Mouse (Mus musculus) CH12.LX (cell line): ENCODE results near the gene Btbd9. TPM values are rescaled to one million over a fixed set of nuclear protein-coding genes. Genes with fewer than 3 reads are reported as not detected.

Source experiments
- DNase-seq: peaks from one replicate; pipeline ENCODE4 v3.0.0-alpha.2; 2013; ENCODE audit errors: extremely low read depth
- H3K27ac ChIP-seq: 2 replicates; pipeline ENCODE4 v1.5.1; 2012; ENCODE audit warnings: low read depth, mild to moderate bottlenecking, control low read depth, moderate library complexity; ENCODE audit not compliant: insufficient read depth
- H3K27me3 ChIP-seq: replicated peaks from 2 replicates; pipeline ENCODE3; 2012; ENCODE audit warnings: inconsistent platforms
- H3K36me3 ChIP-seq, 2 experiments: replicated peaks in 1 of 2; 2 replicates each; pipeline versions ENCODE3 to v1.6.1; 2012; ENCODE audit warnings: inconsistent platforms in 1 of 2, low read length in 1 of 2, mild to moderate bottlenecking in 1 of 2, mixed read lengths in 1 of 2, moderate library complexity in 1 of 2; ENCODE audit not compliant: control insufficient read depth in 1 of 2, insufficient read depth in 1 of 2
- H3K4me1 ChIP-seq, 2 experiments: 2 replicates each; pipeline ENCODE4 v1.6.1; 2012; ENCODE audit warnings: inconsistent platforms in 1 of 2, moderate library complexity in 1 of 2; ENCODE audit not compliant: insufficient read depth in 2 of 2, control insufficient read depth in 1 of 2
- H3K4me2 ChIP-seq: 2 replicates; pipeline ENCODE4 v1.6.1; 2012; ENCODE audit warnings: low read depth, mild to moderate bottlenecking, control low read depth; ENCODE audit not compliant: poor library complexity, insufficient read depth, severe bottlenecking
- H3K4me3 ChIP-seq, 3 experiments: fragments of 150-350 bp in 1 of 3; sonication (generic) in 1 of 3; replicated peaks in 1 of 3; 2 replicates each; pipeline versions ENCODE3 to v1.5.1; 2011 to 2012; ENCODE audit warnings: low read depth in 2 of 3, low read length in 2 of 3, mild to moderate bottlenecking in 2 of 3, moderate library complexity in 2 of 3, control low read depth in 1 of 3, improper control_type of control experiment in 1 of 3, inconsistent platforms in 1 of 3, mixed read lengths in 1 of 3; ENCODE audit not compliant: poor library complexity in 1 of 3
- H3K79me2 ChIP-seq: replicated peaks from 2 replicates; pipeline ENCODE4 v1.6.1; 2012; ENCODE audit warnings: mild to moderate bottlenecking, moderate library complexity; ENCODE audit not compliant: control insufficient read depth, poor library complexity, insufficient read depth, severe bottlenecking; ENCODE audit errors: extremely low read depth
- H3K9ac ChIP-seq: 2 replicates; pipeline ENCODE4 v1.6.1; 2012; ENCODE audit warnings: low read depth, mild to moderate bottlenecking, control low read depth, moderate library complexity; ENCODE audit not compliant: insufficient read depth
- H3K9me3 ChIP-seq: replicated peaks from 2 replicates; pipeline ENCODE3; 2012; ENCODE audit warnings: low read length, inconsistent platforms, mixed read lengths
- CHD1 ChIP-seq: IDR thresholded peaks from 2 replicates; pipeline ENCODE4 v1.6.1; 2012; ENCODE audit warnings: low read depth, low read length, improper control_type of control experiment, inconsistent platforms
- CTCF ChIP-seq, 2 experiments: IDR thresholded peaks in 1 of 2; conservative IDR thresholded peaks in 1 of 2; 2 replicates each; pipeline ENCODE4 v1.5.1; 2011 to 2012; ENCODE audit warnings: low read depth in 2 of 2, low read length in 2 of 2, improper control_type of control experiment in 1 of 2, inconsistent platforms in 1 of 2, mild to moderate bottlenecking in 1 of 2, moderate library complexity in 1 of 2
- E2F4 ChIP-seq: IDR thresholded peaks from 2 replicates; pipeline ENCODE4 v1.6.1; 2011; ENCODE audit warnings: low read depth, low read length, improper control_type of control experiment; ENCODE audit not compliant: insufficient replicate concordance
- ELF1 ChIP-seq: IDR thresholded peaks from 2 replicates; pipeline ENCODE4 v1.6.1; 2014; ENCODE audit warnings: low read depth, mild to moderate bottlenecking, inconsistent platforms, low read length, improper control_type of control experiment
- EP300 ChIP-seq: IDR thresholded peaks from 2 replicates; pipeline ENCODE4 v1.6.1; 2011; ENCODE audit warnings: low read length, improper control_type of control experiment
- ETS1 ChIP-seq: conservative IDR thresholded peaks from 2 replicates; pipeline ENCODE4 v1.6.1; 2012; ENCODE audit warnings: low read depth, mild to moderate bottlenecking, inconsistent platforms, low read length, improper control_type of control experiment, moderate library complexity
- GABPA ChIP-seq: IDR thresholded peaks from 2 replicates; pipeline ENCODE4 v1.6.1; 2012; ENCODE audit warnings: low read depth, low read length, improper control_type of control experiment, inconsistent platforms; ENCODE audit not compliant: insufficient replicate concordance
- JUND ChIP-seq: conservative IDR thresholded peaks from 2 replicates; pipeline ENCODE4 v1.6.1; 2011; ENCODE audit warnings: low read depth, low read length, improper control_type of control experiment
- KAT2A ChIP-seq: IDR thresholded peaks from 2 replicates; pipeline ENCODE4 v1.6.1; 2012; ENCODE audit warnings: low read length, improper control_type of control experiment, inconsistent platforms; ENCODE audit not compliant: insufficient replicate concordance
- MAFK ChIP-seq: IDR thresholded peaks from 2 replicates; pipeline ENCODE4 v1.6.1; 2011; ENCODE audit warnings: low read length, improper control_type of control experiment; ENCODE audit not compliant: insufficient replicate concordance
- MAX ChIP-seq: IDR thresholded peaks from 2 replicates; pipeline ENCODE4 v1.6.1; 2011; ENCODE audit warnings: low read length, improper control_type of control experiment
- MAZ ChIP-seq: IDR thresholded peaks from 2 replicates; pipeline ENCODE4 v1.6.1; 2012; ENCODE audit warnings: low read depth, mild to moderate bottlenecking, inconsistent platforms, low read length, improper control_type of control experiment, moderate library complexity
- MXI1 ChIP-seq: IDR thresholded peaks from 2 replicates; pipeline ENCODE4 v1.6.1; 2011; ENCODE audit warnings: mild to moderate bottlenecking, low read depth, low read length, improper control_type of control experiment
- NELFE ChIP-seq: IDR thresholded peaks from 2 replicates; pipeline ENCODE4 v1.6.1; 2011; ENCODE audit warnings: low read depth, low read length, improper control_type of control experiment
- NRF1 ChIP-seq: IDR thresholded peaks from 2 replicates; pipeline ENCODE4 v1.6.1; 2014; ENCODE audit warnings: low read depth, mild to moderate bottlenecking, inconsistent platforms, low read length, improper control_type of control experiment, moderate library complexity
- PAX5 ChIP-seq: IDR thresholded peaks from 2 replicates; pipeline ENCODE4 v1.6.1; 2012; ENCODE audit warnings: low read length, inconsistent platforms, mixed read lengths
- POLR2A ChIP-seq: IDR thresholded peaks from 2 replicates; pipeline ENCODE4 v1.6.1; 2011; ENCODE audit warnings: low read depth, mild to moderate bottlenecking, improper control_type of control experiment, low read length
- POLR2AphosphoS2 ChIP-seq: IDR thresholded peaks from 2 replicates; pipeline ENCODE4 v1.6.1; 2011; ENCODE audit warnings: low read depth, low read length, improper control_type of control experiment
- RAD21 ChIP-seq: IDR thresholded peaks from 2 replicates; pipeline ENCODE4 v1.6.1; 2011; ENCODE audit warnings: low read depth, mild to moderate bottlenecking, low read length, improper control_type of control experiment, moderate library complexity
- RCOR1 ChIP-seq: conservative IDR thresholded peaks from 2 replicates; pipeline ENCODE4 v1.6.1; 2012; ENCODE audit warnings: low read depth, mild to moderate bottlenecking, inconsistent platforms, low read length, improper control_type of control experiment
- SIN3A ChIP-seq: IDR thresholded peaks from 2 replicates; pipeline ENCODE4 v1.6.1; 2012; ENCODE audit warnings: low read length, improper control_type of control experiment, inconsistent platforms
- TBP ChIP-seq: conservative IDR thresholded peaks from 2 replicates; pipeline ENCODE4 v1.6.1; 2011; ENCODE audit warnings: low read depth, low read length, improper control_type of control experiment
- UBTF ChIP-seq: IDR thresholded peaks from 2 replicates; pipeline ENCODE4 v1.6.1; 2012; ENCODE audit warnings: low read depth, mild to moderate bottlenecking, inconsistent platforms, low read length, improper control_type of control experiment, moderate library complexity
- USF1 ChIP-seq: IDR thresholded peaks from 2 replicates; pipeline ENCODE4 v1.6.1; 2014; ENCODE audit warnings: low read depth, mild to moderate bottlenecking, inconsistent platforms, low read length, improper control_type of control experiment
- USF2 ChIP-seq: conservative IDR thresholded peaks from 2 replicates; pipeline ENCODE4 v1.6.1; 2011; ENCODE audit warnings: low read depth, low read length, improper control_type of control experiment
- ZKSCAN1 ChIP-seq: IDR thresholded peaks from 2 replicates; pipeline ENCODE4 v1.6.1; 2012; ENCODE audit warnings: low read depth, inconsistent platforms, low read length, improper control_type of control experiment, borderline replicate concordance
- ZNF384 ChIP-seq: IDR thresholded peaks from 2 replicates; pipeline ENCODE4 v1.6.1; 2012; ENCODE audit warnings: low read depth, low read length, improper control_type of control experiment, inconsistent platforms
- dilution Hi-C: fragments of 300-500 bp; cut with MboI; formaldehyde crosslinking; loops from 2 replicates; pipeline ENCODE4 v1.14.3; 2020; ENCODE audit warnings: low sequenced_read_pairs; ENCODE audit not compliant: extremely low pct_unique_long_range_greater_than_20kb, extremely low pct_ligation_motif_present
- in situ Hi-C: fragments of 300-500 bp; cut with MboI; formaldehyde crosslinking; loops from 3 replicates; pipeline ENCODE4 v1.14.3; 2019; ENCODE audit warnings: low sequenced_read_pairs, low pct_ligation_motif_present, low pct_unique_long_range_greater_than_20kb, mixed read lengths
- polyA plus RNA-seq: library from polyadenylated mRNA; unstranded; fragments of >175 nt; gene quantifications from 2 replicates; pipeline ENCODE4 v1.2.1, GENCODE M21; 2012; ENCODE audit warnings: low read depth; ENCODE audit not compliant: insufficient read length
- total RNA-seq, 2 experiments: library from RNA; depleted of rRNA; stranded (reverse); fragments of 300-350 nt in 1 of 2; fragments of >200 nt in 1 of 2; gene quantifications; 2 replicates each; pipeline ENCODE4 v1.2.3; 2012 to 2014

The Btbd9 gene
- total and polyA plus RNA-seq, 3 experiments = 19.3 to 25.4 (median 20.0) TPM

GRCm38 (mm10) chr17:30194091-30194490, 382.2 kb downstream of the Btbd9 start:
- Histone ChIP-seq H3K27ac (no peak overlapping the region), H3K79me2 (no peaks in the 10 kb centered on the region), H3K27me3 (no peaks in the 10 kb centered on the region), H3K4me2 (no peak overlapping the region), H3K4me1 (peaks cover 8 to 20% of the 10 kb centered on the region in 2 experiments), H3K36me3 (peaks cover 19 to 80% of the 10 kb centered on the region in 2 experiments), H3K9ac (no peak overlapping the region), H3K9me3 (no peaks in the 10 kb centered on the region), H3K4me3 (no peak overlapping the region)
- TF ChIP-seq MAFK = no peak
- TF ChIP-seq JUND = no peak
- no peak for TF ChIP-seq CTCF (conservative IDR thresholded peaks at IDR 0.05 in 1 of 2, IDR thresholded peaks at IDR 0.05 in 1 of 2; ENCODE audit: low read depth in 2 of 2, low read length in 2 of 2)
- TF ChIP-seq MAZ = no peak
- no peak for TF ChIP-seq GABPA
- TF ChIP-seq POLR2AphosphoS2 = no peak
- TF ChIP-seq USF2 = no peak
- TF ChIP-seq USF1 = no peak
- TF ChIP-seq PAX5 = no peak
- no peak for TF ChIP-seq ZKSCAN1
- TF ChIP-seq MXI1 = no peak
- TF ChIP-seq POLR2A = no peak
- TF ChIP-seq TBP = no peak
- TF ChIP-seq MAX = no peak
- dilution Hi-C loops (no loop called here), in situ Hi-C loops (no loop called here)
- no peak for DNase-seq

- Histone ChIP-seq H3K9ac (no peak overlapping the region), H3K79me2 (no peaks in the 10 kb centered on the region), H3K36me3 (peaks cover 18 to 76% of the 10 kb centered on the region in 2 experiments), H3K4me3 (no peak overlapping the region), H3K4me1 (peaks cover 8 to 23% of the 10 kb centered on the region in 2 experiments), H3K27me3 (no peaks in the 10 kb centered on the region), H3K9me3 (no peaks in the 10 kb centered on the region), H3K4me2 (no peak overlapping the region), H3K27ac (no peak overlapping the region)
- DNase-seq = no peak
- in situ Hi-C loops = no loop called here
- no peak for TF ChIP-seq TBP
- TF ChIP-seq ZNF384 = no peak
- TF ChIP-seq GABPA = no peak
- TF ChIP-seq MAX = no peak
- no peak for TF ChIP-seq ELF1
- no peak for TF ChIP-seq NELFE
- TF ChIP-seq MAZ = no peak
- TF ChIP-seq PAX5 = no peak
- TF ChIP-seq E2F4 = no peak
- no peak for TF ChIP-seq RAD21
- TF ChIP-seq RCOR1 = no peak
- TF ChIP-seq KAT2A = no peak
- no peak for TF ChIP-seq SIN3A
- TF ChIP-seq NRF1 = no peak
- TF ChIP-seq ETS1 = no peak
- TF ChIP-seq CHD1 = no peak
- no peak for TF ChIP-seq UBTF
- TF ChIP-seq MXI1 = no peak
- TF ChIP-seq EP300 = no peak
- dilution Hi-C loops = no loop called here
These were observed 382.7 kb downstream of the Btbd9 start for GRCm38 (mm10) chr17:30193615-30194014.
